Mouse (Mus musculus) C3H10T1/2 (cell line): Measurements from ENCODE around the gene Gm6370. TPM values are rescaled to one million over a fixed set of nuclear protein-coding genes. Genes with fewer than 3 reads are reported as not detected.

Source experiments
- polyA plus RNA-seq, 2 experiments: library from polyadenylated mRNA; unstranded; fragments of >200 nt; fragmentation: generic; extraction: Trizol; gene quantifications; one replicate each; pipeline ENCODE4 v1.2.1; 2012; ENCODE audit warnings: missing spikeins in 2 of 2

Gene Gm6370
- polyA plus RNA-seq, result not detected

DNA sequence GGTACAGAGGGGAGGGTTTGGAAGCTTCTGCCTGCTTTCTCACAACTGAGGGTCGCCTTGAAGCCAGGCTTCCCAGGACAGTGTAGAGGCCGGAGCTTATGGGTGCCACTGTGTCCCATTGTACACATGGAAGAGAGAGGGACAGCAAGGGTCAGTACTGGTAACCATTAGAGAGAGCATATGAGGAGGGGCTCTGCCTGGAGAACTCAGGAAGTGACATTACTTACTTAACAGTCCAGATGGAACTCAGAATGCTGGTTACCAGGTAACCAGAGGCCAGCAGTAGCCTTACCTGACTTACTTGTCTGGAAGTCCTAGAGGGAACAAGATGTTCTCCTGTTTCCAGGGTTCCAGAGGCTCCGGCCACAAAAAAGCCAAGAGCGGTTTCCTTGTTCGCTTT lies at the start of gene Gm6370:
Gene Gm6370, plus strand, starts transcription at position 301 of the 400 bp plus-strand sequence.

DNA sequence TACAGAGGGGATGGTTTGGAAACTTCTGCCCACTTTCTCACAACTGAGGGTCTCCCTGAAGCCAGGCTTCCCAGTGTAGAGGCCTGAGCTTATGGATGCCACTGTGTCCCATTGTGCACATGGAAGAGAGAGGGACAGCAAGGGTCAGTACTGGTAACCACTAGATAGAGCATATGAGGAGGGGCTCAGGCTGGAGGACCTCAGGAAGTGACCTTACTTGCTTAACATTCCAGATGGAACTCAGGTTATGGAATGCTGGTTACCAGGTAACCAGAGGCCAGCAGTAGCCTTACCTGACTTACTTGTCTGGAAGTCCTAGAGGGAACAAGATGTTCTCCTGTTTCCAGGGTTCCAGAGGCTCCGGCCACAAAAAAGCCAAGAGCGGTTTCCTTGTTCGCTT lies 9.5 kb upstream of the Gm6370 start, which contains the start of gene Gm6408:
Gene Gm6408, plus strand, starts transcription at position 301 of the 400 bp plus-strand sequence.

DNA sequence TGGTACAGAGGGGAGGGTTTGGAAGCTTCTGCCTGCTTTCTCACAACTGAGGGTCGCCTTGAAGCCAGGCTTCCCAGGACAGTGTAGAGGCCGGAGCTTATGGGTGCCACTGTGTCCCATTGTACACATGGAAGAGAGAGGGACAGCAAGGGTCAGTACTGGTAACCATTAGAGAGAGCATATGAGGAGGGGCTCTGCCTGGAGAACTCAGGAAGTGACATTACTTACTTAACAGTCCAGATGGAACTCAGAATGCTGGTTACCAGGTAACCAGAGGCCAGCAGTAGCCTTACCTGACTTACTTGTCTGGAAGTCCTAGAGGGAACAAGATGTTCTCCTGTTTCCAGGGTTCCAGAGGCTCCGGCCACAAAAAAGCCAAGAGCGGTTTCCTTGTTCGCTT lies 10.9 kb downstream of the Gm6370 start, which contains the start of gene 4930449I24Rik:
Gene 4930449I24Rik, plus strand, starts transcription at position 301 of the 400 bp plus-strand sequence.

DNA sequence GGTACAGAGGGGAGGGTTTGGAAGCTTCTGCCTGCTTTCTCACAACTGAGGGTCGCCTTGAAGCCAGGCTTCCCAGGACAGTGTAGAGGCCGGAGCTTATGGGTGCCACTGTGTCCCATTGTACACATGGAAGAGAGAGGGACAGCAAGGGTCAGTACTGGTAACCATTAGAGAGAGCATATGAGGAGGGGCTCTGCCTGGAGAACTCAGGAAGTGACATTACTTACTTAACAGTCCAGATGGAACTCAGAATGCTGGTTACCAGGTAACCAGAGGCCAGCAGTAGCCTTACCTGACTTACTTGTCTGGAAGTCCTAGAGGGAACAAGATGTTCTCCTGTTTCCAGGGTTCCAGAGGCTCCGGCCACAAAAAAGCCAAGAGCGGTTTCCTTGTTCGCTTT lies 22.7 kb downstream of the Gm6370 start, which contains the start of gene Gm3402:
Gene Gm3402, plus strand, starts transcription at position 301 of the 400 bp plus-strand sequence.

DNA sequence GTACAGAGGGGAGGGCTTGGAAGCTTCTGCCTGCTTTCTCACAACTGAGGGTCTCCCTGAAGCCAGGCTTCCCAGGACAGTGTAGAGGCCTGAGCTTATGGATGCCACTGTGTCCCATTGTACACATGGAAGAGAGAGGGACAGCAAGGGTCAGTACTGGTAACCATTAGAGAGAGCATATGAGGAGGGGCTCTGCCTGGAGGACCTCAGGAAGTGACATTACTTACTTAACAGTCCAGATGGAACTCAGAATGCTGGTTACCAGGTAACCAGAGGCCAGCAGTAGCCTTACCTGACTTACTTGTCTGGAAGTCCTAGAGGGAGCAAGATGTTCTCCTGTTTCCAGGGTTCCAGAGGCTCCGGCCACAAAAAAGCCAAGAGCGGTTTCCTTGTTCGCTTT lies 34.3 kb downstream of the Gm6370 start, which contains the start of gene Gm3404:
Gene Gm3404, plus strand, starts transcription at position 301 of the 400 bp plus-strand sequence.

DNA sequence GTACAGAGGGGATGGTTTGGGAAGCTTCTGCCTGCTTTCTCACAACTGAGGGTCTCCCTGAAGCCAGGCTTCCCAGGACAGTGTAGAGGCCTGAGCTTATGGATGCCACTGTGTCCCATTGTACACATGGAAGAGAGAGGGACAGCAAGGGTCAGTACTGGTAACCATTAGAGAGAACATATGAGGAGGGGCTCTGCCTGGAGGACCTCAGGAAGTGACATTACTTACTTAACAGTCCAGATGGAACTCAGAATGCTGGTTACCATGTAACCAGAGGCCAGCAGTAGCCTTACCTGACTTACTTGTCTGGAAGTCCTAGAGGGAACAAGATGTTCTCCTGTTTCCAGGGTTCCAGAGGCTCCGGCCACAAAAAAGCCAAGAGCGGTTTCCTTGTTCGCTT lies 46.2 kb downstream of the Gm6370 start, which contains the start of gene Gm3409:
Gene Gm3409, plus strand, starts transcription at position 301 of the 400 bp plus-strand sequence.

Other genes with a start within 250 kb of the Gm6370 start
- gene Wasf3, start 106.4 kb upstream of the Gm6370 start, polyA plus RNA-seq, result not detected
- gene Gm6408, start 9.4 kb upstream of the Gm6370 start, polyA plus RNA-seq, result not detected
- gene 4930449I24Rik, start 11.0 kb downstream of the Gm6370 start, polyA plus RNA-seq, result not detected
- gene Gm3402, start 22.8 kb downstream of the Gm6370 start, polyA plus RNA-seq, result not detected
- not detected for gene Gm3404, start 34.4 kb downstream of the Gm6370 start, polyA plus RNA-seq
- gene Gm3409, start 46.3 kb downstream of the Gm6370 start, polyA plus RNA-seq, result not detected
- not detected for gene Gm3415, start 64.8 kb downstream of the Gm6370 start, polyA plus RNA-seq
- gene Gpr12, start 93.9 kb downstream of the Gm6370 start, polyA plus RNA-seq, result not detected